Mouse (Mus musculus): ENCODE results near the gene Zfp385b.
A peak's percentile ranks its signal among the peaks of the same experiment; 100 is the strongest.

Zfp385b gene

GRCm38 (mm10) chr2:77790846-77791245 lies 28.6 kb downstream of the Zfp385b start:
- DNase-seq (ENCODE audit: extremely low read depth, low read depth): no peak

- no peak for DNase-seq (ENCODE audit: extremely low read depth, low read depth)
Measured at GRCm38 (mm10) chr2:77790295-77790694, 29.1 kb downstream of the Zfp385b start.

GRCm38 (mm10) chr2:77781390-77781789 lies 38.0 kb downstream of the Zfp385b start:
- no peak for DNase-seq (ENCODE audit: extremely low read depth, low read depth)

- no peak for DNase-seq (ENCODE audit: extremely low read depth, low read depth)
Measured at GRCm38 (mm10) chr2:77777781-77778180, 41.7 kb downstream of the Zfp385b start.

- no peak for DNase-seq (ENCODE audit: extremely low read depth, low read depth)
Measured at GRCm38 (mm10) chr2:77777047-77777686, 42.3 kb downstream of the Zfp385b start.

- no peak for DNase-seq (ENCODE audit: extremely low read depth, low read depth)
Measured at GRCm38 (mm10) chr2:77775247-77775880, 44.1 kb downstream of the Zfp385b start.

GRCm38 (mm10) chr2:77770056-77770697 lies 49.3 kb downstream of the Zfp385b start:
- no peak for DNase-seq (ENCODE audit: extremely low read depth, low read depth)

GRCm38 (mm10) chr2:77768321-77768886 lies 51.0 kb downstream of the Zfp385b start:
- no peak for DNase-seq (ENCODE audit: extremely low read depth, low read depth)

- DNase-seq (ENCODE audit: extremely low read depth, low read depth): no peak
Measured at GRCm38 (mm10) chr2:77761967-77762366, 57.5 kb downstream of the Zfp385b start.

- DNase-seq (ENCODE audit: extremely low read depth, low read depth): no peak
Measured at GRCm38 (mm10) chr2:77758403-77759071, 60.9 kb downstream of the Zfp385b start.

GRCm38 (mm10) chr2:77752491-77752890 lies 66.9 kb downstream of the Zfp385b start:
- DNase-seq (ENCODE audit: extremely low read depth, low read depth): no peak

- no peak for DNase-seq (ENCODE audit: extremely low read depth, low read depth)
Measured at GRCm38 (mm10) chr2:77749631-77750030, 69.8 kb downstream of the Zfp385b start.

- DNase-seq (ENCODE audit: extremely low read depth, low read depth): no peak
Measured at GRCm38 (mm10) chr2:77746417-77746816, 73.0 kb downstream of the Zfp385b start.

GRCm38 (mm10) chr2:77745246-77745645 lies 74.2 kb downstream of the Zfp385b start:
- no peak for DNase-seq (ENCODE audit: extremely low read depth, low read depth)

- DNase-seq (ENCODE audit: extremely low read depth, low read depth): no peak
Measured at GRCm38 (mm10) chr2:77742359-77742758, 77.1 kb downstream of the Zfp385b start.

GRCm38 (mm10) chr2:77730196-77730595 lies 89.2 kb downstream of the Zfp385b start:
- DNase-seq (ENCODE audit: extremely low read depth, low read depth): no peak

- DNase-seq (ENCODE audit: extremely low read depth, low read depth): no peak
Measured at GRCm38 (mm10) chr2:77726798-77727197, 92.6 kb downstream of the Zfp385b start.

- DNase-seq (ENCODE audit: extremely low read depth, low read depth): no peak
Measured at GRCm38 (mm10) chr2:77720806-77721205, 98.6 kb downstream of the Zfp385b start.

- no peak for DNase-seq (ENCODE audit: extremely low read depth, low read depth)
Measured at GRCm38 (mm10) chr2:77716367-77716766, 103.1 kb downstream of the Zfp385b start.

- no peak for DNase-seq (ENCODE audit: extremely low read depth, low read depth)
Measured at GRCm38 (mm10) chr2:77713886-77714285, 105.6 kb downstream of the Zfp385b start.

GRCm38 (mm10) chr2:77711751-77712150 lies 107.7 kb downstream of the Zfp385b start:
- DNase-seq (ENCODE audit: extremely low read depth, low read depth): peak; percentile 52

Data from MEL-GATA-1-ER (cell line).